Mouse (Mus musculus) cortical plate, adult 2 months (tissue): ENCODE measurements at regions not wholly inside any gene's neighbourhood (a gene's known extent, or its start where the extent isn't known, plus 50 kb on each side); places are given as distances from the start of the nearest gene placed in this dataset.

ENCODE experiments used
- H3K27ac ChIP-seq: fragments of 200-500 bp; 2 replicates; pipeline ENCODE4 v1.5.1; 2012; ENCODE audit warnings: low read length, control low read depth, inconsistent platforms; ENCODE audit not compliant: insufficient read depth
- H3K4me1 ChIP-seq: fragments of 200-500 bp; 2 replicates; pipeline ENCODE4 v1.6.1; 2011; ENCODE audit warnings: low read length; ENCODE audit not compliant: control insufficient read depth, insufficient read depth
- H3K4me3 ChIP-seq: fragments of 200-500 bp; 2 replicates; pipeline ENCODE4 v1.5.1; 2011; ENCODE audit warnings: mild to moderate bottlenecking, low read length, control low read depth; ENCODE audit not compliant: insufficient read depth
- CTCF ChIP-seq: fragments of 200-500 bp; IDR thresholded peaks from 2 replicates; pipeline ENCODE4 v1.5.1; 2011; ENCODE audit warnings: mild to moderate bottlenecking, control low read depth, low read length; ENCODE audit not compliant: insufficient read depth; ENCODE audit errors: extremely low read depth
- POLR2A ChIP-seq: fragments of 200-500 bp; IDR thresholded peaks from 2 replicates; pipeline ENCODE4 v1.6.1; 2011; ENCODE audit warnings: mild to moderate bottlenecking, low read length, control low read depth; ENCODE audit not compliant: insufficient read depth; ENCODE audit errors: extremely low read depth

DNA sequence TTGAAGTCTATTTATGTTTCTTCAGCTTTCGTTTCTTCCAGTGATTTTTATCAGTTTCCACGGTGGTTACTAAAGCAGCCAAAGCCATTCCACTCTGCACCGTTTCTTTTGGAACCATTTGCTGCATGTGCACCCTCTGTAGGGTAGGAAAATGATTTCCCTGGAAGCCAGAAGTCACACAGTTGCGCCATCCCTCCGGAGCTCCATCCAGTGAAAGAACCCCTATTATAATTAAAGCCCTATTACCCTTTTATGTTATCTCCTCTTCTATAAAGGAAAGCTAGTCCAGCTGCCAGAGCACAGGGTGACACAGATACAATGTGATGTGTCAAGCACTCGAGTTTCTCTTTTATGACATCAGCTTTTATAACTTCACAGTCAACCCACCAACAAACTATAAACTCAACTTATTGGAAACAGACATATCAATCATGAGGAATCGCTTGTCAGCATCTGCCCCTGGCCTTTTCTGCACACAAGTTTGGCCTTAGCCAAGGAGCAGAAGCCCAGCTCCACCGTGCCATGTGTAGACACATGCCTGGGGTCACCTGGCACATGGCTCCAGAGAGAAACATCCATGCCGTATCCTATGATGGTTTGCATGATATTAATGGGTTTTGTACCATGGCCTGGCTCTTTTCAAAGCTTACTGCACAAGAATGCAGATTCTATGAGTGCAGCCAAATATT is 106.3 kb downstream of the Snx19 start:
- H3K4me1 ChIP-seq, result peaks cover 2% of the 10 kb centered on the region; the same call in 1 of the 2 replicates
- no peak overlapping the region for H3K27ac ChIP-seq
- no peak overlapping the region for H3K4me3 ChIP-seq
- TF ChIP-seq POLR2A, result no peak
- no peak for TF ChIP-seq CTCF

DNA sequence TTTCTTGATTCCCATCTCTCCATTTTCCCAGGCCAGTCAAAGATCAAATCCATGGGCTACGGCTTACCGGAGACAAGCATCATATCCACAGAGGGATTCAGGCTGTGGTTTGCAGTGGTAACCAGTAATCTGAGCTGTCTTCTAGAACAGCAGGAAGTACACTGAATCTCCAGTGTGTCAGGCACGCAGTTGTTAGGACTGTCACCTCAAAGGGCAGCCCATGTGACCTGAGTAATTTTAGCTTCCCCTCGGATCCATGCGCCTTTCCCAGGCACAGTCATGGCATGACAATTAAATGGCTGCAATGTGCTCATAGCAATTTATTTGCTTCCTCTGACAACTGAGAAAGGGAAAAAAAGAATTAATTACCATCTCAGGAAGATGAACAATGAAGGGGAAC is 98.2 kb downstream of the Snx19 start:
- Histone ChIP-seq H3K4me1 (peaks cover 2% of the 10 kb centered on the region), H3K27ac (no peak overlapping the region), H3K4me3 (no peak overlapping the region)
- TF ChIP-seq POLR2A (no peak), CTCF (no peak)

DNA sequence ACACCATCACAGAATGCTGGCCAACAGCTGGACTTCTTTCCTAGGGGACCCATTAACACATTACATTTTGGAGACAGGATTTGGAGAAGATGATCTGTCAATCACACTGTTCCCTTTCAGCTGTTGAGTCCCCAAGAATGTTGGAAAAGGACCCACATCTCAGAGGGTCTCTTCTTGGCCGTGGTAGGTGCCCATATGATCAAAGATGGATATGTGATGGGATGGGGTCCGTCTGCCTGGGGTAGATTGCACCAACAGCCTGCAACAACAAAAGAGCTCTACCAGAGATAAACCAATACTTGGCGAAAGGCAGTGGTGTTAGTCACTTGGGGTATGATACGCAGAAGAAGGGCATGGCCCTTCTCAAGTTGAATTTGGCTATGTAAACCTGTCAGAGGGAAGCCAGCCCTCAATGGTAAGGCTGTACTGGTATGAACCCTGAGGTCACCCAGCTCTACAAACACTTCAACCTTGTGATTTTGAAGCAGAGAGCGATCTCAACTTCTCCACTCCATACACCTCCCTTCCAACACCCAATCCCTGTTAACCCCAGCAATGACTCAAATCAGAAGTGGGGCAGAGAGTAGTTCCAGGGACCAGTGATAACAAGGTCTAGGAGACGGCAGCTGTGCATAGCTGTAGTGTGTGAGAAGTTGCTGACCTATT is 97.6 kb downstream of the Snx19 start:
- Histone ChIP-seq H3K4me3 (no peak overlapping the region), H3K4me1 (peaks cover 2% of the 10 kb centered on the region), H3K27ac (no peak overlapping the region)
- TF ChIP-seq CTCF (no peak), POLR2A (no peak)

DNA sequence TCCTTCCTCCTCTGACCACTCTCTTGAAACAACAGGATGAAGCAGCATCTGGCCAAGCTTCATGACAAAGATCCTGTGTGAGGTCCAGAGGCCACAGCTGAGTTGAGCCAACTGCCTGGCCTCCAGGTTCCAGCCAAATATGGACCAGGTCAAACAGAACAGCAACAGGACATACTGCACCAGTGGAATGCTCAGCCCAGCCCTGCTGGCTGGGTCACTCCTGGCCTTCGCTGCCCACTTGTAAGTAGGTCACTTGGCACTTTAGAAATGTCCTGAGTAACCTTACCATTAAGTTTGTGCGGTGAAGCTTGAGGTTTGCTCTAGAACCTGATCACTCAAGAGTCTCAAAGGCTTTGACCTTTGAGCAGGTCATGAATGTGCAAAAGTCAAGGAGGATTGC is 96.9 kb downstream of the Snx19 start:
- Histone ChIP-seq H3K4me1 (peaks cover 2% of the 10 kb centered on the region), H3K4me3 (no peak overlapping the region), H3K27ac (no peak overlapping the region)
- TF ChIP-seq CTCF (no peak), POLR2A (no peak)

DNA sequence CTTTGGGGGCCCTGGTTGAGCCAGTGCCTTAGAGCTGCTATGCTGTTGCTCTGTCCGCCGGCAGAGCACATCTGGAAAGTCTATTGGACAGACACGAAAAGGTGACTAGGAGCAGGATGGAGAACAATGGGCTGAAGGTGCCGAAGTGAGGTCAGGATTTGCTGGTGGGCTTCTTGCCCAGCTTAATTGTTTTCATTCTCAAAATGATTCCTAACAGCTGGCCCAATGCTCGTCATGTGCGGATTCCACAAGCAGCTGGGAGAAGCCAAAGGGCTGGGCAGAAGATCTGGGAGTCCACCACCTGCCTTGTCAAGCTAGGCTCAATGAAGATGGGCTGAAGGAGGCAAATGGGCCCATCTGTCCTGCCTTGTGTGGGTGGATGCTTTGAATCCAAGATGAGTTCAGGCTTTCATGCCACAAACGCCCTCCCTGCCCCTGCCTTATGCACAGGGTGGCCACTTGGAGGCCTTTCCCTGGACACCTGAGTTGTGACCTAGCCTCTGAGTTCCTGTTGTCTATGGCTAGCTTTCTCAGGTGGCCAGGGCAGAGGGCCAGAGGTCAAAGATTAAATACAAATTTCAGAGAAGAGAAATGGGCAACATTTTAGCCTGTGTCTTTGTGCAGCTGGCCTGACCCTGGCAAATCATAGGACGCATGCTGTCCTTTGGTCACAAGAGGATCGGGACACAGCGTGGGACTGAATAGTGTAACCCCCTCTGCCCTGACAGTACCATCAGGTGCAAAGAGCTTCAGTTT is 95.9 kb downstream of the Snx19 start:
- Histone ChIP-seq H3K4me1 (peaks cover 2% of the 10 kb centered on the region), H3K27ac (no peak overlapping the region), H3K4me3 (no peak overlapping the region)
- TF ChIP-seq POLR2A, result no peak
- no peak for TF ChIP-seq CTCF

DNA sequence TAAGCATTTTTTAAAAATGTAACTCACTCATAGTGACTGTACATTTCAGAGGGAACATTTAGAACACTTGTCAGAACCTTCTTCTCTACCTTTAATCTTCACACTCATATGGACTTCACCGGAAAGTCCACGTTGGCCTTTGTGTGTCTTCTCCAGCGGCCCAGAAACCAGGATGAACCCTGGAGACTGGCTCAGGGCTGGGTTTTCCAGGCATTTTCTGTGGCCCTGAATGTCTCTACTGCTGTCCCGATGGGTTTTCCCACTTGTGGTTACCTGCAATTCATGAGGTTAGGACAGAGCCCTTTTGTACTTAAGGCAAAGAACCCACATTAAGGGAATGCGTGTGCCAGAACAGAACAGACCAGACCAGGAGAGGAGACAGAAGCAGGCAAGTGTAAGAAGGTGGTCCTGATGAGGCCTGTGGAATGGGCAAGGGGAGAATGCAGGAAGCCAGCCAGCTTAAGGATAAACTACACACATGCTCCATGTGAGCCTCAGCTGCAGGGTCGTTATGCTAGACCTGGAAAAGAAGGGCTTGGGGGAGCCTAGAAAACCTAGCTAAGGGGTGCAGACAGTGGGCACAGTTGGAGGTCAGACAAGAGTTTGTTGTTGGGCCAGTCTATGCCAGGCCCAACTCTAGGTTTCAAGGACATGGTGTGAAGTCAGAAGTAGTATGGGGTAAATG is 94.8 kb downstream of the Snx19 start:
- Histone ChIP-seq H3K4me3 (no peak overlapping the region), H3K4me1 (peaks cover 2% of the 10 kb centered on the region), H3K27ac (no peak overlapping the region)
- TF ChIP-seq CTCF (no peak), POLR2A (no peak)

DNA sequence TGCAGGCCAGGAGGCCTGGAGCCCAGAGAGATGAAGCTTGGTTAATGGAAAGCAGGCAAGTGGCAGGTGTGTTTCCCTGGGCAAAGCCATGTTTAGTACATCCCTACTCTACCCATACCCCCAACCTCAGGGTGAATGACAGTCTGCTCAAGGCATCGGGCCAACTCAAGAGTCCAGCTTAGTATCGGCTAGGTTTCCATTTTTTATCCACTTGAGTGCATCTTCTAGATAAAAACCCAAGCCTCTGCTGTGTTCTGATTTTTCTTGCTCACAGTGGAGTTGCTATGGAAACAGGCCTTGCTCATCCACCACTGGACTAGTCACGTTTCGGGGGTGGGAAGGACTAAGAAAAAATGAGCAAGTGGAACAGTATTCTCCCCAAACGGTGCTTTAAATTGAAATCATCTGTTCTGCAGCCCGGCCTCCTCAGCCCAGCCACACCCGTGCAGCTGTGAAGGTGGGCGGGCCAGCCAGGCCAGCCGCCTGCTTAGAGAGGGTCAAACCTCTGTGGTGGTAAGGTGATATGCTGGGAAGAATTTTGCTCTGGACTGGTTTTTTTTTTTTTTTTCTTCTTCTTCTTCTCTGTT is 94.0 kb downstream of the Snx19 start:
- Histone ChIP-seq H3K4me3 (no peak overlapping the region), H3K4me1 (peaks cover 2% of the 10 kb centered on the region), H3K27ac (0 out of 2 replicates have a peak overlapping the region, but pooled peaks have one; percentile 23)
- TF ChIP-seq CTCF (no peak), POLR2A (no peak)

DNA sequence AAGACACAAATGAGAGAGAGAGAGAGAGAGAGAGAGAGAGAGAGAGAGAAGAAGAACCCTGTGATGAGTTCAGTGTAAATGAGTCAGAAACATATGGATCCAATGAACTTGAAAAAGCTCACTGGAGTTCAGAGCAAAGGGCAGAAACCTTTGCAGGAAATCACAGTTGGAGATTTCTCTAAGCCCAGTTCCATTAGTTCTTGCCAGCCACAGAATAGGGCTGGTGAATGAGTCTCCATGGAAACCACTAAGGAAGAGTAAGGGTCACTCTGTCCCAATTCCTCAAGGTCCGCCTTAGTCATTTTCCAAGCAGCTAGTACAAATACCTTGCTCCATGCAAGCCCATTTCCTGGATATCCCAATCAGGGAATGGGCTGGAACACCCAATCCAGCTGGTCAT is 93.2 kb downstream of the Snx19 start:
- no peak for TF ChIP-seq CTCF
- TF ChIP-seq POLR2A, result no peak
- Histone ChIP-seq H3K4me1 (peaks cover 2% of the 10 kb centered on the region), H3K4me3 (no peak overlapping the region), H3K27ac (no peak overlapping the region)

DNA sequence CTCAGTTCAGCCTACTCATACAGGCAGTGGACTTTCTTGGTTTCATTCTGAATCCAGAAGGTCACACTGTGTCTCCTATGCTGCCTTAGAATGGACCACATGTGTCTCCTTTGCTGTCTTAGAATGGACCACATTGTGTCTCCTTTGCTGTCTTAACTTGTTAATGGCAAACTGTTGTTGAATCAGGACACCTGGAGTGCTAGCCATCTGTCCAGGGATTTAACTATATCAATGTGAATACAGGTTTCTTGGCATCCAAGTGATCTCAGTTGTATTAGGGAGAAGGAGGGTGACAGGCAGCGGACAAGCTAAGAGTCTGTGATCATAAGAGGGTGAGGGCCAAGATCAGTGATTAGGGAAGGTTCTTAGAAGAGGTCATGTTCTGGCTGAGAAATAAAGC is 92.3 kb downstream of the Snx19 start:
- no peak overlapping the region for H3K27ac ChIP-seq
- no peak for TF ChIP-seq POLR2A
- no peak for TF ChIP-seq CTCF
- no peak overlapping the region for H3K4me3 ChIP-seq
- H3K4me1 ChIP-seq, result peaks cover 2% of the 10 kb centered on the region
